Mouse (Mus musculus) C2C12 (cell line): ENCODE data around the gene Adgrl1. TPM values are rescaled to one million over a fixed set of nuclear protein-coding genes. Genes with fewer than 3 reads are reported as not detected.

Source experiments
- H3K27me3 ChIP-seq: one replicate; pipeline ENCODE4 v1.6.1; 2011; ENCODE audit not compliant: control insufficient read depth, insufficient read depth, insufficient read length
- H3K36me3 ChIP-seq: one replicate; pipeline ENCODE4 v1.6.1; 2011; ENCODE audit not compliant: control insufficient read depth, insufficient read depth
- H3K4me3 ChIP-seq: one replicate; pipeline ENCODE4 v1.5.1; 2011; ENCODE audit warnings: mild to moderate bottlenecking, control low read depth; ENCODE audit not compliant: poor library complexity, insufficient read depth, severe bottlenecking
- H3K79me2 ChIP-seq: one replicate; pipeline ENCODE4 v1.6.1; 2011; ENCODE audit not compliant: control insufficient read depth, insufficient read depth
- H3K79me3 ChIP-seq: one replicate; pipeline ENCODE4 v1.6.1; 2011; ENCODE audit warnings: low read depth, control low read depth
- H3ac ChIP-seq: one replicate; pipeline ENCODE3; 2011; ENCODE audit warnings: low read depth; ENCODE audit not compliant: control insufficient read depth, insufficient read length
- CEBPB ChIP-seq: IDR thresholded peaks from one replicate; pipeline ENCODE4 v1.6.1; 2011; ENCODE audit warnings: low read depth, mild to moderate bottlenecking, control low read depth, moderate library complexity
- CTCF ChIP-seq: IDR thresholded peaks from one replicate; pipeline ENCODE4 v1.5.1; 2011; ENCODE audit not compliant: control insufficient read depth, insufficient read depth, insufficient read length
- FOSL1 ChIP-seq: IDR thresholded peaks from one replicate; pipeline ENCODE4 v1.8.0; 2011; ENCODE audit warnings: mild to moderate bottlenecking, low read length; ENCODE audit not compliant: poor library complexity, insufficient read depth, severe bottlenecking
- MAX ChIP-seq: IDR thresholded peaks from one replicate; pipeline ENCODE4 v1.6.1; 2011; ENCODE audit warnings: mild to moderate bottlenecking, control low read depth
- MYOD1 ChIP-seq: IDR thresholded peaks from one replicate; pipeline ENCODE4 v1.6.1; 2011; ENCODE audit warnings: low read depth; ENCODE audit not compliant: control insufficient read depth, insufficient read length
- MYOG ChIP-seq: IDR thresholded peaks from one replicate; pipeline ENCODE4 v1.6.1; 2011; ENCODE audit not compliant: control insufficient read depth, insufficient read length; ENCODE audit errors: extremely low read depth
- USF1 ChIP-seq: IDR thresholded peaks from one replicate; pipeline ENCODE4 v1.6.1; 2011; ENCODE audit warnings: low read depth, mild to moderate bottlenecking, control low read depth, moderate library complexity
- long read RNA-seq, 2 experiments: library from polyadenylated mRNA; unstranded; transcript quantifications; one replicate each; pipeline ENCODE4 v2.0.0; 2019 to 2020
- polyA plus RNA-seq: library from polyadenylated mRNA; unstranded; fragments of >200 nt; fragmentation: generic; extraction: Trizol; gene quantifications from one replicate; pipeline ENCODE4 v1.2.1, GENCODE M21; 2012; ENCODE audit warnings: missing spikeins

Gene Adgrl1
- polyA plus RNA-seq: 16.6 TPM
- long read RNA-seq, experiment 1, partial matches to known transcripts: 0 of 18 reads
- long read RNA-seq, experiment 1, other reads (novel, unspliced or antisense): 18 of 18 reads
- long read RNA-seq, experiment 2, partial matches to known transcripts: 8 of 13 reads
- long read RNA-seq, experiment 2, other reads (novel, unspliced or antisense): 5 of 13 reads

- H3K27me3 ChIP-seq: peaks cover 4% of the 10 kb centered on the region
- no peak for TF ChIP-seq MYOG
- no peak for TF ChIP-seq FOSL1
- no peak for TF ChIP-seq USF1
- no peak for TF ChIP-seq MYOD1
- no peak for TF ChIP-seq CEBPB
- no peak for TF ChIP-seq CTCF
- no peak for TF ChIP-seq MAX
Measured at GRCm38 (mm10) chr8:83899363-83900252, at the start of gene Adgrl1. Gene Adgrl1, plus strand, starts transcription at chr8:83900105.

GRCm38 (mm10) chr8:83852329-83852728 is 47.6 kb upstream of the Adgrl1 start:
- Histone ChIP-seq H3K4me3 (no peak overlapping the region), H3ac (no peak overlapping the region), H3K79me2 (no peaks in the 10 kb centered on the region), H3K79me3 (no peaks in the 10 kb centered on the region), H3K27me3 (no peaks in the 10 kb centered on the region), H3K36me3 (no peaks in the 10 kb centered on the region)
- TF ChIP-seq MYOG (no peak), CEBPB (no peak), MYOD1 (no peak), USF1 (no peak), FOSL1 (no peak), MAX (no peak), CTCF (no peak)

More at GRCm38 (mm10) chr8:83899363-83900252, at the start of gene Adgrl1:
- Histone ChIP-seq H3ac (peak within 1 kb of the TSS; percentile 89), H3K79me3 (no peaks in the 10 kb centered on the region), H3K79me2 (no peaks in the 10 kb centered on the region), H3K36me3 (no peaks in the 10 kb centered on the region), H3K4me3 (peak within 1 kb of the TSS; percentile 41)

DNA sequence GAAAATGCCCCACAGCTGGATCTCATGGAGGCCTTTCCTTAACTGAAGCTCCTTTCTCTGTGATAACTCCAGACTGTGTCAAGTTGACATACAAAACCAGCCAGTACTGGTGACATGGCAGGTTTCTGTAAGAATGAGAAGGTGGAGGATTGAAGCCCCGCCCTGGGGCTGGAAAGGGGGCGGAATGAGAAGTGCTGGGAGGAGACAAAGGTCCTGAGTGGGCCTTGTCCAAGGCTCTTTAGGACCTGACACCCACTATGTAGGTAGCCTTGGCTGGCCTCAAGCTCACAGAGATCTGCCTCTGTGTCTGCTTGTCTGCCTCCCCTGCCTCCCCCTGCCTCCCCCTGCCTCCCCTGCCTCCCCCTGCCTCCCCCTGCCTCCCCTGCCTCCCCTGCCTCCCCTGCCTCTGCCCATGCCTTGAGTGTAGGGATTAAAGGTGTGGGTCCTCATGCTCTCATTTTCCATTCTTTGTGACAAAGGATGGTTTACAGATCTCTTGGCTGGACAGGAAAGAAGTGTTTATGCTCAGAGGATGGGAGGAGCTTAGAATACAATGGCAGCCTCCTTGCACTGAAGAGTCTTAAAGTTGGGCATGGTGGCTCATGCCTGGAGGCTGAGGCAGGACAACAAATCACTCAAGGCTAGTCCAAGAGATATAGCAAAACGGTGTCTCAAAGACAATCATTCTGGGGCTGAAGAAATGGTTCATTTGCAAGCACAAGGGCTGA is 46.4 kb upstream of the Adgrl1 start:
- H3K79me2 ChIP-seq: no peaks in the 10 kb centered on the region
- H3K36me3 ChIP-seq: no peaks in the 10 kb centered on the region
- no peak for TF ChIP-seq MYOD1
- no peak for TF ChIP-seq MAX
- TF ChIP-seq USF1: no peak
- TF ChIP-seq MYOG: no peak
- no peak for TF ChIP-seq FOSL1
- no peak for TF ChIP-seq CTCF
- TF ChIP-seq CEBPB: no peak
- H3K79me3 ChIP-seq: no peaks in the 10 kb centered on the region
- no peak overlapping the region for H3K4me3 ChIP-seq
- H3ac ChIP-seq: no peak overlapping the region
- H3K27me3 ChIP-seq: no peaks in the 10 kb centered on the region

- TF ChIP-seq CEBPB (no peak), FOSL1 (no peak), CTCF (no peak), MYOG (no peak), MYOD1 (no peak), MAX (no peak), USF1 (no peak)
- no peaks in the 10 kb centered on the region for H3K79me3 ChIP-seq
- no peaks in the 10 kb centered on the region for H3K79me2 ChIP-seq
- no peaks in the 10 kb centered on the region for H3K27me3 ChIP-seq
- no peak overlapping the region for H3K4me3 ChIP-seq
- H3ac ChIP-seq: no peak overlapping the region
- no peaks in the 10 kb centered on the region for H3K36me3 ChIP-seq
Measured at GRCm38 (mm10) chr8:83856486-83857065, 43.3 kb upstream of the Adgrl1 start.

DNA sequence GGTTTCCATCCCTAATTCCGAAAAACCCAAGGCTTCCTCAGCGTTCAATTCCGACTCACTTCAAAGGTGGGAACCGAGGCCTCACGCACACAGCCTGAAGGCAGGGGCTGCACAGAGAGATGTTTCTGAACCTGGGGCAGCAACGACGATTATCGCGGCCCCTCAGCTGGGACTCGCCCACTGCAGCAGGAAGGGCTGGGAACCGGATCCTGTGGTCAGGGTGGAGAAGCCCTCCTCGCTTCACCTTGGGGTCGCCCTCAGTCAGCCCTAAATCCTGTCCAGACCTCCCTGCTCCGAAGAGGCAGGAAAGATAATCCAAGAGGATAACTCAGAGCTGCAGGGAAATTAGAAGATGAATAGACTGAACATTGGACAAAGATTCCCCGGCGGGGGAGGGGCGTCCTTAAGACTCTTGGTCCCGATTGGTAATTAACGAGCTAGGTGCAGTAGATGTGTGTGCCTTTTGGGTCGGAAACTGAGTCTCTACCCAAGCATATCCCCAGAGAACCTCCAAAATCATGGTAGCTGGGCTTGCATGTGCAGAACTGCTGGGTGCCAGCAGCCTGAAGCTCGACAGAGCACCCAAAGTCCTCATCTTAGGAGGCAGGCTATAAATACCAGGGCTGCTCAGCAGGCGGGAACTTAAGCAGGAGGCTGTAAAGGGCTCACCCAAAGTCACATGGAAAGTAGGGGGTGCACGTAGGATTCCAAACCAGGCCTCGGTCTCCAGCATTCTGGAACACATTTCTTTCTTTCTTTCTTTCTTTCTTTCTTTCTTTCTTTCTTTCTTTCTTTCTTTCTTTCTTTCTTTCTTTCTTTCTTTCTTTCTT is 37.3 kb upstream of the Adgrl1 start:
- no peak for TF ChIP-seq MYOG
- no peak for TF ChIP-seq USF1
- no peak for TF ChIP-seq CEBPB
- no peak for TF ChIP-seq FOSL1
- no peak for TF ChIP-seq MAX
- H3K79me3 ChIP-seq: no peaks in the 10 kb centered on the region
- H3K4me3 ChIP-seq: no peak overlapping the region
- H3K27me3 ChIP-seq: no peaks in the 10 kb centered on the region
- no peaks in the 10 kb centered on the region for H3K36me3 ChIP-seq
- no peaks in the 10 kb centered on the region for H3K79me2 ChIP-seq
- H3ac ChIP-seq: no peak overlapping the region
